Mouse (Mus musculus): Measurements from ENCODE around the gene Kirrel3. TPM values are rescaled to one million over a fixed set of nuclear protein-coding genes. Genes with fewer than 3 reads are reported as not detected.

Gene Kirrel3
- total RNA-seq, 4 experiments from 2014 or later = 0.41 to 1.6 (median 0.80) TPM

DNA sequence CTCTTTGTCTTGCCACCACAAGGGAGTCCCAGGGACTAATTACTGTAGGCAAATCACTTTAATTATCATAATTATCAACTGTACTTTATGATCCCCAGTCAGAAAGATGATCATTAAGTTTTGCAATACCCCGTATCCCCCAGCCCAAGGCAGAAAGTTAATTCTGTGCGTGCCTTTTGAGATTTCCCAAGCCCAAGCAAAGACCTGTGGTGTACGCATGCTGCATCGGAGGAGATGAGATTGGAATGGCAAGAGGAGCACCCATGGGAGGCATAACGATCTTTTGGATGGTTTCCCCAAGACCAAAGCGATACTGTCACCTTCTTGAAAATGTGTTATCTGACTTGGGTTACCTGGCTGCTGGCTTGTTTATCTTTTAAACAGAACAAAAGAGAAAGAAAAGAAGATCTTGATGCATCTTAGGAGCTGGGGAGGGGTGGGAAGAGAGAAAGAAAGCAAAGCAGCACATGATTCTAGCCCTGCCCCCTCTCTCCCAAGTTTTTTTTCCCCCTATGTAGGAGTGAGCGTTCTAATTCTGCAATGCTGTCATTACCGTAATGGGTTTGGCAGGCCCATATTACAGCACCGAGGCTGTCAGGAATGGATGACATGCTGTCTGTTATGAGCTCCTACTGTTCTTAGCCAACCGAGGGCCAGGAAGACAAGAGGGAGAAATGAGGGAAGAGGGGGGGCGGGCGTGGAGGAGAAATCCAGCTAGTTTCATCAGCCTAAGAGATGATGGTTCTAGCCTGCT lies 218.0 kb downstream of the Kirrel3 start:
- DNase-seq = no peak

GRCm38 (mm10) chr9:34704357-34704756 lies 218.7 kb downstream of the Kirrel3 start:
- DNase-seq = no peak

GRCm38 (mm10) chr9:34706350-34706873 lies 220.7 kb downstream of the Kirrel3 start:
- DNase-seq = no peak

DNA sequence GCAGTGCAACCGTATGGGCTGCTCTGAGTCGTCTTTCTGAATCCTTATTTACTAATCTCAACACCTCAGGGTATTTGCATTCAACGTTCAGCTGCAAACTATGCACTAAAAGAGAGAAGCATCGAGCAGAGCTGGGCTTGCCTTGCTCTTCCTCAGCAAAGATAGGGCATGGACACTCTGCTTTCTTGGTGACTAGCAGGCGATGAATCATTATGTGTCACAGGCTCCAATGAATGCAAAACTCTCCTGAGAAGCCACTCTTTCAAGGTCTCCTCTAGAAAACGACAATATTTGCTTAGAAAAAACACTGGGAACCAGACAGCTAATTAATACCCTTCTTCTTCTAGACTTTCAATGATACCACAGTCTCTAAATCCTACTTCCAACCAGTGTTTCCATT lies 223.0 kb downstream of the Kirrel3 start:
- DNase-seq = no peak

GRCm38 (mm10) chr9:34711996-34712395 lies 226.3 kb downstream of the Kirrel3 start:
- DNase-seq = no peak

- DNase-seq = no peak
Observed at GRCm38 (mm10) chr9:34712996-34713395, 227.3 kb downstream of the Kirrel3 start.

DNA sequence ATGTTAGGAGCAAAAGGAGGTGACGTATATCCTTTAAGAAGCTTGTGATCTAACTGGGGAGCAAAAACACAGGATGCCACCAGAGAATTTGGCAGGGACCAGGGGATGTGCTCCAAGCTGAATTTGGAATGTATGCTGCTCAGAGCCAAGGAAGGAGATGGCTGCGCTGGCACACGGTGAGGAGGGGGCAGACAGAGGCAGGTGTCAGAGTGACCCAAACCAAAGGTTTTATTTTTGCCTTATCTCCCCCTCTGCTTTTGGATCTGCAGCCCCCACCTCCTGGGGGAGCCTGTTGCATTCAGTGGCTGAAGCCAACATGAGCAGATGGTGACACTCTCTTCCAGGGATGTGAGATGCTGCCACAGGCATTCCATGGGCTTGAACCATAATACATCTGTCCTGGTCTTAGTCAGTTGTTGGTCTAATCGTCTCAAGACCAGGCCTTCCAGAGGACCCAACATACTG lies 227.8 kb downstream of the Kirrel3 start:
- no peak for DNase-seq

DNA sequence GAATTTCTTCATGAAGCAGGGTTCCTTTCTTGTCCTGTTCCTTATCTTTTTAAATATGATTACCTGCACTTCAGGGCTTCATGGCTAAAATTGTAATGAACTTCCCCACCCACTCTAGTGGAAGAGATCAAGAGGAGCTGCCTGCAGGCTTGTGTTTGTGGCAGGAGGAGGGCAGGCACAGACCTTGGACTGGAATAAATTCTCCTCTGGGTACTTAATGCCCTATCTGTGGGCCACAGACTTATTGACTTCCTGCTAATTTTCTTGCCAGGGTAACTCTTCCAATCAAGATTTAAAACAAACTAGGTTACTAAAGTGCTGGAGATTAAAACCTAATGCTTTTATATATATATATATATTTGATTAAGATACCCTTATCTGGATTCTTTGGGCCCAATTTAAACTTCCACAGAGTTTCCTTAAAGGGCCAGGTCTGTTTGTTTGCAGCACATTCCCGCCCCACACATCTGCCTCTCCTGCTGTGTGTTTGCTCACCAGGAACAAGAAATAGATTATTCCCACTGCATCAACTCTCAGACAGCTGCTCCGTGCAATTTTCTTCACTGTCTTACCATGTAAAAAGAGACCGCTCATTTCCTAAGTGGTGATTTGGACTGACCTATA lies 229.4 kb downstream of the Kirrel3 start:
- DNase-seq = no peak

GRCm38 (mm10) chr9:34716476-34716875 lies 230.8 kb downstream of the Kirrel3 start:
- no peak for DNase-seq

DNA sequence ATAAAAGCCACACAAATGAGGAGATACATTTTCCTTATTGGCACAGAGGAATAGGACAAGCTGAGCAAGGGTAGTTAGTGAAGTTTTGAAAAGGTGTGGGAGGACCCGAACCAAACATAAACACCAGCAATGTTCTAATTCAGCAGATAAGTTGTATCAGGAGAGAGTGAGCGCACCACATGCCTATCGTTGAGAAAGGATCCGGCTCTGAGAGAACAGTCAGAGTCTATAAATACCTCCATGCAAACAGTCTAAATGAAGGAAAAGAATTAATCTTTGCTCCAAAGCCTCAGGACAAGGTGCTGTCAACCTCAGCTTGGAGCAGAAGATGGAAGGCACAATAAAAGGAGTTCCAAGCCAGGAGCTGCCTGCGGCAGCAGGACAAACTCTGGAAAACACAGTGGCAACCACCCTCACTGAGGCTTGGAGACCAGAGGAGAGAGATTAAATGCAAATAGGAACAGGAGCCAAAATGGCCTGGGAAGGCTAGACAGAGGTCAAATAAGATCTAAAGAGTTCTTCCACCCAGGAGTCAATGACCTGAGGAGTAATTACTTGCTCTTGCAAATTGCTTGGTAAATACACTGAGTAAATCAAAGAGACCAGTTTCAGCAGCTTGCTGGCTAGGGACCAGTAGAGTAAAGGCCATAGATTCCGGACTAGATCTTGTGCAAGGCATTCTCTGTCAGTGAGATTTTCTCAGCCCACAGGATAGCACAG lies 235.9 kb downstream of the Kirrel3 start:
- no peak for DNase-seq

DNA sequence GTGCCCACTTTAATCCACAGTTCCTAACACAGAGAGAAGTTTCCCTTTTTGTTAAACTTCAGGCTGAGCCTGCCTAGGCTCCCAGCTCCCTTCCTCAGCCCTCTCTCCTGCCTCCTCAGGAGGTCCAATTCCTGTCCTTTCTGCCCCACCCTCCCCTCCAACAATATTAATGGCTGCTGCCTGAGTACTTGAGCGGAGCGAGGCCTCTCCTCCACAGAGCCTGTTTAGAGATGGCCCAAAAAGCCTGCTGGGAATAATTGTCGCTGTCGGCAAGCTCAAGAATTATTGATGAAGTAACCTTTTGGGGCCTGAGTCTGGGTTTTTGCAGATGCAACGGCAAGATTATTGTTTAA lies 236.5 kb downstream of the Kirrel3 start:
- DNase-seq = no peak

DNA sequence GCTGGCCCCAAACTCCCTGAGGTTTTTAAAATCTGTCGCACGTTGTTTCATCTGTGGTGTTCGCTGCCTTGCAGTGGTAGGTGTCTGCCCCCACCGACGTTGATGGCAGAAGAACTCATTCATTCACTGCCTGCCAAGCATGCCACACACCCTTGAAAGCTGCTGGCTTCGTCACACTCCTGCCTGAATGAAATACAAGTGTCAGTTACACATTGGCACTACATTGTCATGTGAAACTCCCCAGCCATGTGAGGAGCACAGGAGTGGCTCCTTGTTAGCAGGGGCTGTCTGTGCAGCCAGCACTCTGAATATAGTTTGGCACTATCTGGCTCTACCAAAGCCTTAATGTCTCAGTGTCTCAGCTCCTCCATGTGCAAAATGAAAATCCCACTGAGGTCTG lies 246.8 kb downstream of the Kirrel3 start:
- DNase-seq = no peak

DNA sequence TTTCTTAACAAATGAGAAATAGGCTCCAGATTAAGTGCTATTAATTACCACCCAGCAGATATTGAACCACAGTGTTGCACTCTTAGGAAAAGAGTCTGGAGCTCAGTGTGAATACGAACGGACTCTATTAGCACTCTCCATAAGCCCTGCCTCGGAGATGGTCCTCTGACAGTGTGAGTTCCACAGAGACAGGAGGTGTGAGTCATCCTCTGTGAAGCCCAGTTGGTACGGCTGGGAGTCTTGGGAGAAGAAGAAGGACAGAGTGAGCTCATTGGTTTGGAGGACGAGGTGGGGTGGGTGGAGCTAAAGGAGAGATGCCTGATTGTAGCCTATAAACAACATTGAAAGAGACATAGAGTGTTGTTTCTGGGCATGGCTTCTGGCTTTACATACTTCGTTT lies 247.9 kb downstream of the Kirrel3 start:
- no peak for DNase-seq

GRCm38 (mm10) chr9:34734991-34735390 lies 249.3 kb downstream of the Kirrel3 start:
- no peak for DNase-seq

- no peak for DNase-seq
Observed at GRCm38 (mm10) chr9:34739431-34739830, 253.7 kb downstream of the Kirrel3 start.

DNA sequence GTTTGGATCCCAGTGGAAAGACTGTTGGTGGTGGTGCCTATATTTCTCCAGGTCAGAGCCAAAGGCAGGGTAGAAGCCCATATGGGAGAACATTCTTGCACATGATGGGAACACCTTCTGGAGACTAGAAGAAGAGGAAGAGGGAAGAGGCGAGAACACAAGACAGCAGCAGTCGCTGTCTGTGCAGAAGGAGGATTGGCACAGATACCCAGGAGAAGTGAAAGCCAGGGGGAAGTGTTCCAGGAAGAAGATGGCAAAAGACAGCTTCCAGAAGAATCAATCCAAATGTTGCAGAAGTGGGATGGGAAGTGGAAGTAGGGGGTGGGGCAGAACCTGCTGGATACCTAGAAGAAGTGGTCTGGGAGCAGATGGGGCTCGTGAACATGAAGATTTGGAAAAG lies 255.1 kb downstream of the Kirrel3 start:
- DNase-seq = no peak

- no peak for DNase-seq
Observed at GRCm38 (mm10) chr9:34748003-34748402, 262.3 kb downstream of the Kirrel3 start.

DNA sequence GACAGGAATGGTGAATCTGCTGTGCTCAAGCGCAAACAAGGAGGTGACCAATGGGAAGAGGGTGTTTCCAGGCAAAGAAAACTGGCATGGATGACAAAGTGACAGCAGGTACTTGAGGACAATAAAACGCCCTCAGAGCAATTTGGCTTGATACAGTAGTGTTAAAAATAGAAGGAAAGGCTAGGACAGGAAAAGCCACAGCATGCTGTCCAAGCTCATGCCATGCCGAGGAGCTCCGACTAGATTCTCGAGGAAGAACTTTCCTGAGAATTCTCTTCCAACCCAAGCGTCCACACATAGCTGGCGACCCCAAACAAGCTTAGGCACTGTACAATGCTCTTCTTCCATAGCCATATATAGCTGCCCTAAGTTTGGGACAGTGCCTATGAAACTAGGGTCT lies 263.5 kb downstream of the Kirrel3 start:
- no peak for DNase-seq

DNA sequence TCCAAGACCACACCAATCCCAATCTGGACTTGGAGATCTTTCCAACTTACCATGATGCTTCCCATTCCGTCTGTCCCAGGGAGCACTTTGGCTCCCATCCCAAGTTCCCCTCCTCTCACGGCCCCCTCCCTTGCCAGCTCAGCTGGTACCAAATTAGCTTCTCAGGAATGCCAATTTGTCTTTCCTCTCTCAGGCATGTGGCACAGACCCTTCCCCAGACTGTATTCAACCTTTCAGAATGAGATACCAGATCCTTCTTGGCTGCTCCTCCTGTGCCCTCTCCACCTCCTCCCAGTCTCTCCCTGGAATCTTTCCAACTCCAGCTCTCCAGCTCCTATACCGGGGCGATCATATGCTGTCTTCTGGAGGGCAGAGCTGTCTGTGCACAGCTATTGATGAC lies 264.2 kb downstream of the Kirrel3 start:
- no peak for DNase-seq

DNA sequence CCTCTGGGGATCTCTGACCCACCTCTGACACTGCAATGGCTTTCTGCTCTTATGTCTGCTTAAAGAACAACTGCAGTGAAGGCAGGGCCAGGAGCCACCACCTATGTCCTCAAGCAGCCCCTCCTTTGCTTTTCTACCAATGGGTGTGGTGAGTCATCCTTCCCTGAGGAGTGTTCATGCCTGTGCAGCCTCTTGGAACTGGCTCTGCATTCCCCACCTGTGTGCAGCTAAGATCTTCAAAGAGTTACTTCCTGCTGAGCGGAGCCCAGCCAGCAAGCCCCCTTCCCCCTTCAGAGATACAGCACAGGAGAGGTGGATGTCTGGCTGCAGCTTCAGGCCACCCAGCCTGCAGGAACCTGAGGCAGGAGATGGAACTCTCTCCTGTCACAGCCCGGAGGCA lies 265.2 kb downstream of the Kirrel3 start:
- no peak for DNase-seq

DNA sequence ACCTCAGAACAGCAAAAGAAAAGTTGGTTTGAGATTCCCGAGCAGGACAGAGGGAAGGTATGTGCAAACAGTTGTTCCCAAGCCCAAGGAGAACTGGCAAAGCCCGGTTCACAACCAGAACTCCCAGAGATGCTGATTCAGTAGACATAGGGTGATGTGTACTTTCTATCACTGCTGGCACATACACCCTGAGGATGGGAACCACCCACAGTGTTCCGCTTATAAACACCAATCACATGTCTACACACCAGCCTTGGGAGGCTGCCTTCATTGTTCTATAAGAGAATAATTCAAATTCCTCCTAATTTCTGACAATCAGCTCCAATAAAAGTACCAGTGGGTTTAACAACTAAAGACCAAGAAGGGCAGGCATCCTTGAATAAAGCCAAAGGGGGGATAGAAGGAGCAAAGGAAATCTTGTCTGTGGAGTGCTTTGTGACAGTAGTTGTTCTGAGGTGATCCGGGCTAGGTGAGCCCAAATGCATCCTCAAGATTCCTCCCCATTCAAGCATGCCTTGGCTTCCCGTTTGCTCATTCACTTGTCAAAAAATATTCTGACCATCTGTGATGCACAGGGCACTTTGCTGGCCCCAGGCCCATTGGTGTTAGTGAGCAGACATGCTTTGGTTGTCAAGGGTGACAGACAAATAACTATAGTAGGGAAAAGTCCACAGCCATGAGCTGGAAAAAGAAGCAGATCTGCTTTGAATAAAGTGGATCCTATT lies 266.5 kb downstream of the Kirrel3 start:
- DNase-seq = no peak

DNA sequence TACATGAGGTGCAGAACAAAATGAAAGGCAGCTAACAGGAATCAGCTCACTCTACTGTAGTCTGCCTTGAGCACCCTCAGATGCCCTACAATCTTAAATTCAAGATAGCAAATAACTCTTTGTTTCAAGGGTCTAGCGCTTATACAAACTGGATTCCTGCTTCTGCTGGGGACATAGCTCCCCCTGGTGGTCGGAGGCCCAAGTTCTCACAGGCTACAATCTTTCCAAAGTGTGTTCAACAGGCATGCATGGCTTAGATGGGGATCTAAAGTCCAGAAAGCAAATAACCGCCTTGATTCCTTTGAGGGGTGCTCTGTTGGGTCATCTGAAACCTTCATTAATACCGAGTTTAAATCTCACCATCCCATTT lies 267.1 kb downstream of the Kirrel3 start:
- peak; percentile 24 for DNase-seq

- DNase-seq = no peak
Observed at GRCm38 (mm10) chr9:34753891-34754290, 268.2 kb downstream of the Kirrel3 start.

Measured in adrenal gland, adult 8-10 months (tissue).